Mouse (Mus musculus) heart, postnatal 0 days (tissue): ENCODE results near the gene Rtl6. TPM values are rescaled to one million over a fixed set of nuclear protein-coding genes. Genes with fewer than 3 reads are reported as not detected.

Source experiments
- ATAC-seq: fragments of 200-750 bp; cut with Nextera tagmentation; 2 replicates; pipeline ENCODE4 v1.8.0; 2017; ENCODE audit warnings: low read depth, moderate number of reproducible peaks, moderate library complexity; ENCODE audit not compliant: insufficient read depth
- DNase-seq: peaks from one replicate; pipeline ENCODE4 v3.0.0-alpha.2; 2016; ENCODE audit warnings: low spot score
- H3K27ac ChIP-seq: fragments of 300-500 bp; sonication (generic); 2 replicates; pipeline ENCODE4 v1.5.1; 2014; ENCODE audit warnings: low read depth, mild to moderate bottlenecking
- H3K27me3 ChIP-seq: fragments of 300-500 bp; sonication (generic); 2 replicates; pipeline ENCODE4 v1.6.1; 2014; ENCODE audit warnings: low read length, mixed read lengths; ENCODE audit not compliant: control insufficient read depth, insufficient read depth
- H3K36me3 ChIP-seq: fragments of 300-500 bp; sonication (generic); replicated peaks from 2 replicates; pipeline ENCODE4 v1.6.1; 2014; ENCODE audit warnings: low read length, mixed read lengths; ENCODE audit not compliant: control insufficient read depth, insufficient read depth
- H3K4me1 ChIP-seq: fragments of 300-500 bp; sonication (generic); 2 replicates; pipeline ENCODE4 v1.6.1; 2014; ENCODE audit warnings: antibody characterized with exemption; ENCODE audit not compliant: control insufficient read depth, insufficient read depth
- H3K4me2 ChIP-seq: fragments of 300-500 bp; sonication (generic); 2 replicates; pipeline ENCODE4 v1.6.1; 2014; ENCODE audit warnings: low read depth, mild to moderate bottlenecking, low read length, moderate library complexity
- H3K4me3 ChIP-seq: fragments of 300-500 bp; sonication (generic); 2 replicates; pipeline ENCODE4 v1.5.1; 2014; ENCODE audit warnings: low read depth, low read length
- H3K9ac ChIP-seq: fragments of 300-500 bp; sonication (generic); replicated peaks from 2 replicates; pipeline ENCODE4 v1.6.1; 2014; ENCODE audit warnings: low read depth, low read length, mixed read lengths
- H3K9me3 ChIP-seq: fragments of 300-500 bp; sonication (generic); replicated peaks from 2 replicates; pipeline ENCODE4 v1.6.1; 2016; ENCODE audit warnings: low read length; ENCODE audit not compliant: control insufficient read depth
- CTCF ChIP-seq: IDR thresholded peaks from 2 replicates; pipeline ENCODE4 v1.5.1; 2016; ENCODE audit warnings: antibody characterized with exemption, control low read depth, low read depth
- EP300 ChIP-seq: IDR thresholded peaks from 2 replicates; pipeline ENCODE4 v1.6.1; 2016; ENCODE audit warnings: antibody characterized with exemption, low read depth
- WGBS: fragments of 180-500 bp; shearing (Covaris S2); extraction: QIAGEN DNeasy Blood & Tissue Kit; methylation state at CpG from one replicate; pipeline ENCODE4 v1.1.7; 2014; 5-methylcytosine and 5-hydroxymethylcytosine counted together
- polyA plus RNA-seq: library from polyadenylated mRNA; unstranded; fragments of >200 nt; fragmentation: Nextera tagmentation; extraction: Ambion mirVana; gene quantifications from 2 replicates; pipeline ENCODE4 v1.2.1, GENCODE M21; 2015
- total RNA-seq: library from RNA; depleted of rRNA; stranded (reverse); fragments of >200 nt; gene quantifications from 2 replicates; pipeline ENCODE4 v1.2.3, GENCODE M21; 2014; ENCODE audit warnings: low replicate concordance

Rtl6 gene
- total and polyA plus RNA-seq, 2 experiments from 2014 or later = 5.5 to 6.0 TPM

DNA sequence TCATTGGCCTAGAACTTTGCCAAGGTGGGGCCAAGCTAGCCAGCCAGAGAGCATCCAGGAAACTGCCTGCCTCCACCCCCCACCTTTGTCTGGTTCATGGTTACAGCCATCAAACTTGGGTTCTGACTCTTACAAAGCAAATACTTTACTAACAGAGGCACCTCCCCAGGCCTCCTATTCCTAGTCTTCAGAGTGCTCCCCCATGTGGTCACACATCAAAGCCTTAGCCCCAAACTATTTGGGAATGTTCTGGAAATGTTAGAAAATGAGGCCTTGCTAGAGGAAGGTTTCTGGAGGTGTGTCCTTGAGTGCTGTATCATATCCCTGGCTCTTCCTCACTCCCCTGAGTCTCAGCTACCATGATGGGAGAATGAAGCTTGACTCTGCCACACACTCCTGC is 39.4 kb upstream of the Rtl6 start:
- H3K27ac ChIP-seq = no peak overlapping the region
- no peak for ATAC-seq
- H3K9me3 ChIP-seq = no peaks in the 10 kb centered on the region
- peak; percentile 15; the same call in 1 of the 2 replicates for TF ChIP-seq CTCF
- TF ChIP-seq EP300 = no peak
- no peak overlapping the region for H3K4me3 ChIP-seq
- no peak for DNase-seq
- no peak overlapping the region for H3K9ac ChIP-seq
- H3K27me3 ChIP-seq = no peaks in the 10 kb centered on the region
- peaks cover 11% of the 10 kb centered on the region; the same call in 1 of the 2 replicates for H3K4me1 ChIP-seq
- H3K36me3 ChIP-seq = no peaks in the 10 kb centered on the region
- no peak overlapping the region for H3K4me2 ChIP-seq

DNA sequence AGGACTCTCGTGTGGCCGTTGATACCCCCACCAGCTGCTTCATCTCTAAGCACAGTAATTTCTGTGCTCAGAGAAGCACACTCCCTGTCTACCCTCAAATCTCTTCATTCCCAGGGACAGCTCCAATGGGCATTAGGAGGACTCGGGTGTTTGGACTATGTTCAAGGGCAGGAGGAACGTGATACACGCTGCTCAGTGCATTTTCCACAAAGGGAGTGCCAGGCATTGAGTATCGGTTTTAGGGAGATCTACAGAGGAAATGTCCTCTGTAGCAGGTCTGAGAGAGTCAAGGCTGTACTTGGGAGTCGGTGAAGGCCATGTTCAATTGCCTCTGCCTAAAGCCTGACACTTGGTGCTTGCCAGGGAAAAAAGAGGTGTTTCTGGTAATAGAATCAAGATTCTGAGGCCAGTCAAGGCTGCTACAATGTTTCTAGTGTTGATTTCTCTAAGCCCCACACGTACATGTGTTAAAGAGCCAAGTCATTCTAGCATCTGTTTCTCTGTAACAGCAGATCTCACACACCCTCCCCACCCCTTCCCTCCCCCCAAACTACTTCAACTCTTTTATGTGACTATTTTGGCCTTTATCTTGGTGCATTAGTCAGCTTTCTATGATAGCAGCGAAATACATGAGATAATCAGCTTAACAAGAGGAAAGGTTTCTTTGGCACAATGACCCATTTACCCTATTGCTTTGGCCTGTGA is 37.8 kb upstream of the Rtl6 start:
- ATAC-seq (no peak), DNase-seq (no peak)
- Histone ChIP-seq H3K27ac (no peak overlapping the region), H3K27me3 (no peaks in the 10 kb centered on the region), H3K4me1 (peaks cover 15% of the 10 kb centered on the region; the same call in 1 of the 2 replicates), H3K9ac (no peak overlapping the region), H3K36me3 (no peaks in the 10 kb centered on the region), H3K4me3 (no peak overlapping the region), H3K9me3 (no peaks in the 10 kb centered on the region), H3K4me2 (no peak overlapping the region)
- 41% methylated on average over 9 of the region's 9 CpGs for WGBS
- TF ChIP-seq CTCF (no peak), EP300 (no peak)

DNA sequence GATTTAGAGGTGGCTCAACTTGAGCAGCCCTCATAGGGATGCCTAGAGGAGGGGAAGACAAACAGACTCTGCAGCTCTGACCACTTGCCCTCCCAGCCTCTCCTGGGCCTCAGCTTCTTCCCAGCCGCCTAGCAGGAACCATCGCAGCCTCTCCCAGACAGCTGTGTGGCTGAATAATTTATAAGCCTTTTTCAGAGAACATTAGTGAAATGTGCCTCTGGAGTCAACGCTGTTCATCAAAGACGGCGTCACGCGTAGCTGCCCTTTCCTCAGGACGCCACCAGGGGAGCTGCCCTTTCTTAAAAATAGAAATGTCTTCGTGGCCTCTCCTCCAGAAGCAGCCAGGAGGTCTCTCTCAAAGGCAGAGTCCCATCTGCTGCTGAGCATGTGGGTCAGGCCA is 35.9 kb upstream of the Rtl6 start:
- no peak overlapping the region for H3K27ac ChIP-seq
- H3K9me3 ChIP-seq = no peaks in the 10 kb centered on the region
- no peak for TF ChIP-seq CTCF
- TF ChIP-seq EP300 = no peak
- H3K4me2 ChIP-seq = no peak overlapping the region
- no peaks in the 10 kb centered on the region for H3K36me3 ChIP-seq
- ATAC-seq (no peak), DNase-seq (no peak)
- H3K4me1 ChIP-seq = peaks cover 15% of the 10 kb centered on the region; the same call in 1 of the 2 replicates
- H3K9ac ChIP-seq = no peak overlapping the region
- H3K4me3 ChIP-seq = no peak overlapping the region
- 52% methylated on average over 9 of the region's 9 CpGs for WGBS
- no peaks in the 10 kb centered on the region for H3K27me3 ChIP-seq

DNA sequence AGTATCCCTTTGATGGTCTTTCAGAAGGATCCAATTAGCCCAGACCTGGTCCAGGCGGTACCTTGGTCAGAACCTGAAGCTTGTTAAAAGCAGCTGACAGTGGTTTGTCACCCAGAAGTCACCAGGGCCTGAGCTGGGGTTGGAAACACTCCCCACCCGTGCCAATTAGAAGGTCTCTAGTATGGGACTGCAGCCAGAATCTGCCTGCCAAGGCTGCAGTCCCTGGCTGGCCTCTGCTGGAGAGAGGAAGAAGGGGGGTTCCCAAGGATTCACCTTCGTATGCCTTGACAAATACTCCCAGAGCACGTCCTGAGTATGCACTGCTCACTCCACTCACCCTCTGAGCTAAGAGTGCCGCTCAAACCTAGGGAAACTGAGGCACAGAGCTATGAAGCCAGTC is 34.6 kb upstream of the Rtl6 start:
- H3K36me3 ChIP-seq = no peaks in the 10 kb centered on the region
- DNase-seq (peak; percentile 28), ATAC-seq (no peak)
- TF ChIP-seq EP300 (no peak), CTCF (peak; percentile 42)
- no peak overlapping the region for H3K4me2 ChIP-seq
- no peak overlapping the region for H3K9ac ChIP-seq
- H3K4me1 ChIP-seq = peaks cover 15% of the 10 kb centered on the region; the same call in 1 of the 2 replicates
- no peaks in the 10 kb centered on the region for H3K9me3 ChIP-seq
- no peak overlapping the region for H3K27ac ChIP-seq
- H3K4me3 ChIP-seq = no peak overlapping the region
- WGBS = 39% methylated on average over 5 of the region's 5 CpGs
- H3K27me3 ChIP-seq = no peaks in the 10 kb centered on the region

GRCm38 (mm10) chr15:84591573-84592139 is 34.0 kb upstream of the Rtl6 start:
- no peak overlapping the region for H3K27ac ChIP-seq
- no peaks in the 10 kb centered on the region for H3K36me3 ChIP-seq
- ATAC-seq = 0 out of 2 replicates have a peak, but pooled peaks have one; percentile 23
- H3K4me1 ChIP-seq = peaks cover 15% of the 10 kb centered on the region; the same call in 1 of the 2 replicates
- no peaks in the 10 kb centered on the region for H3K27me3 ChIP-seq
- H3K4me2 ChIP-seq = no peak overlapping the region
- no peak for DNase-seq
- H3K9me3 ChIP-seq = no peaks in the 10 kb centered on the region
- 47% methylated on average over 13 of the region's 13 CpGs for WGBS
- no peak overlapping the region for H3K9ac ChIP-seq
- no peak overlapping the region for H3K4me3 ChIP-seq
- TF ChIP-seq CTCF (no peak), EP300 (no peak)
